Mouse (Mus musculus) liver, embryonic 15.5 days (tissue): Measurements from ENCODE around the gene P2ry14. TPM values are rescaled to one million over a fixed set of nuclear protein-coding genes. Genes with fewer than 3 reads are reported as not detected.
"Not testable (repeated sequence)": the region's sequence is repeated elsewhere in the genome, so short reads cannot be mapped to it uniquely, and the experiment has no call there.

Source experiments
- ATAC-seq: fragments of 200-750 bp; cut with Nextera tagmentation; 2 replicates; pipeline ENCODE4 v1.8.0; 2017; ENCODE audit warnings: moderate number of reproducible peaks, mild to moderate bottlenecking, moderate library complexity; ENCODE audit not compliant: insufficient read depth
- H3K27ac ChIP-seq: fragments of 300-500 bp; sonication (generic); replicated peaks from 2 replicates; pipeline ENCODE4 v1.5.1; 2015; ENCODE audit warnings: mild to moderate bottlenecking, inconsistent platforms
- H3K27me3 ChIP-seq: fragments of 300-500 bp; sonication (generic); 2 replicates; pipeline ENCODE4 v1.6.1; 2015; ENCODE audit warnings: mild to moderate bottlenecking, inconsistent platforms
- H3K36me3 ChIP-seq: fragments of 300-500 bp; sonication (generic); replicated peaks from 2 replicates; pipeline ENCODE4 v1.6.1; 2015; ENCODE audit warnings: moderate library complexity, mild to moderate bottlenecking, inconsistent platforms
- H3K4me1 ChIP-seq: fragments of 300-500 bp; sonication (generic); replicated peaks from 2 replicates; pipeline ENCODE4 v1.6.1; 2015; ENCODE audit warnings: inconsistent platforms
- H3K4me2 ChIP-seq: fragments of 300-500 bp; sonication (generic); 2 replicates; pipeline ENCODE4 v1.6.1; 2015; ENCODE audit warnings: moderate library complexity, mild to moderate bottlenecking, inconsistent platforms
- H3K4me3 ChIP-seq: fragments of 300-500 bp; sonication (generic); replicated peaks from 2 replicates; pipeline ENCODE4 v1.5.1; 2015; ENCODE audit warnings: mild to moderate bottlenecking, inconsistent platforms
- H3K9ac ChIP-seq: fragments of 300-500 bp; sonication (generic); 2 replicates; pipeline ENCODE4 v1.6.1; 2015; ENCODE audit warnings: moderate library complexity, mild to moderate bottlenecking, inconsistent platforms
- H3K9me3 ChIP-seq: fragments of 300-500 bp; sonication (generic); replicated peaks from 2 replicates; pipeline ENCODE4 v1.6.1; 2016; ENCODE audit warnings: inconsistent platforms
- WGBS: fragments of 180-500 bp; shearing (Covaris S2); methylation state at CpG from one replicate; pipeline ENCODE4 v1.1.7; 2015; ENCODE audit warnings: mixed read lengths; ENCODE audit not compliant: insufficient replicate concordance; 5-methylcytosine and 5-hydroxymethylcytosine counted together
- polyA plus RNA-seq: library from polyadenylated mRNA; unstranded; fragments of >200 nt; fragmentation: Nextera tagmentation; extraction: Ambion mirVana; gene quantifications from 2 replicates; pipeline ENCODE4 v1.2.1, GENCODE M21; 2015

Gene P2ry14
- polyA plus RNA-seq, 1 experiment from 2014 or later: 6.6 TPM

DNA sequence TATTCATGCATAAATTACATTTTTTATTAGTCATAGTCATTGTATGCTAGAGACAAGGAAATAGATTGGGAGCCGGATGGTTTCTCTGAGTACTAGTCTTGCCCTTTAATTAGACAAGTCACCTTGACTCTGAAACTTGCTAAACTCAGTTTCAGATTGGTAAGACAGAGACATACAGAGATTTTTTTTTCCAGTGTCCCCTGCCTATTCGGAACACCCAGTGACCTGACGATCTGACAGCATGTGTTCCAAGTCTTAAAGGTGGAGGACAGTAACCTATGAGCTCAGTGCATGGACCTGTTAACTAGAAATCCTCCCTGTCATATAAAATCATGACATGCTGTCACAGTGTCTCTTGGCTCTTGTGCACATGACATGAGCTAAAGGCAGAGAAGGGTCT lies 23.9 kb downstream of the P2ry14 start:
- no peaks in the 10 kb centered on the region for H3K36me3 ChIP-seq
- no peak for ATAC-seq
- H3K4me1 ChIP-seq: peaks cover 38% of the 10 kb centered on the region
- H3K27ac ChIP-seq: no peak overlapping the region
- no peaks in the 10 kb centered on the region for H3K9me3 ChIP-seq
- H3K9ac ChIP-seq: no peak overlapping the region
- 56% methylated on average over 3 of the region's 3 CpGs for WGBS
- no peak overlapping the region for H3K4me3 ChIP-seq
- no peaks in the 10 kb centered on the region for H3K27me3 ChIP-seq
- H3K4me2 ChIP-seq: peak overlapping the region; percentile 18; the same call in 1 of the 2 replicates

DNA sequence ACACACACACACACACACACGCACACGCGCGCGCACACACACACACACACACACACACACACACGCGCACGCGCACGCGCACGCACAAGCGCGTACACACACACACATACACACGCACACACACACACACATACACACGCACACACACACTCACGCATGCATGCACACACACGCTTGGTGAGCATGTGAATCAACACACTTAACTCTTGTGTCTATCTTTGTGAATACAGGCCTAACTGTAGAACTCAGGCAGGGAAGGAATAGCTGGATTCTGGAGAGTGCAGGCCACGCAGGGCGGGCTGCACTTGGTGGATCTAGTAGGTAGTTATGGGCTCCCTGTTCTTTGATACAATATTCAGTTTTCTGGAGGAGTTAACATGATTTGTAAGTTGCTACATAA lies 24.7 kb downstream of the P2ry14 start:
- ATAC-seq: no peak
- Histone ChIP-seq H3K9ac (no peak overlapping the region), H3K36me3 (no peaks in the 10 kb centered on the region), H3K4me1 (peaks cover 38% of the 10 kb centered on the region), H3K4me2 (peak overlapping the region; percentile 10; the same call in 1 of the 2 replicates), H3K4me3 (no peak overlapping the region), H3K9me3 (no peaks in the 10 kb centered on the region), H3K27ac (no peak overlapping the region), H3K27me3 (no peaks in the 10 kb centered on the region)
- 72% methylated on average over 20 of the region's 20 CpGs for WGBS

DNA sequence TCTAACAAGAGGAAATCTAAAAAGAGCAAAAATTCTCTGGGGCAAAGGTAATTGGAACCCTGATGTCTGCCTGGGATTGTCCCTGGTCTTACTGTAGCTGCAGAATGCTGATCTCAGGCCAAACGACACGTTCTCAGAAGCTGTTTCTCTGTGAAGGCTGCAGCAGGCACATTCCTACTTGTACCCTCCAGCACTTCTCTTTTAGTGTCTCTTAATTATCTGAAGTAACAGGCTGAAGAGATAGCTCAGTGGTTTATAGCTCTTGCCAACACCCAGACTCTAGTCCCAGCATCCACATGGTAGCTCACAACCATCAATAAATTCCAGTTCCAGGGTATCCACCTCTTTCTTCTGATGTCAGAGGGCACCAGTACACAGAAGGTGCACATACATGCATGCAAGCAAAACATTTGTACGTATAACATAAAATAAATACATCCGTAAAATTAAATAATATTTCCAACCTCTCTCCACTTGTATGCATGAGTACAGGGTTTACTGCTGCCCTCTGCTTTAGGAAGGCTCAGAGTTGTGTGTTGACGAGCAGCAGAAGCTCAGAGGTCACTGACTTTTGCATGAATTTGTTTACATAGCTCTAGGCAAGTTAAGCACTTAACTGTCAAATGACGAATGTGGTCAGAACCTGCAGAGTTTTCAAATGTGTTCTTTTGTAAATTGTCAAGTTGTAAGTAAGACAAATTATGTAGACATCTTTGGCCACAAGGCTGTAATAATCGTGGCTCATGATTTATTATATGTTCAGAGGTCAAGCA lies 27.4 kb downstream of the P2ry14 start:
- H3K4me2 ChIP-seq: no peak overlapping the region
- H3K4me1 ChIP-seq: peaks cover 40% of the 10 kb centered on the region
- H3K27me3 ChIP-seq: no peaks in the 10 kb centered on the region
- no peak overlapping the region for H3K9ac ChIP-seq
- peak overlapping the region; percentile 14; the same call in 1 of the 2 replicates for H3K27ac ChIP-seq
- no peak overlapping the region for H3K4me3 ChIP-seq
- no peaks in the 10 kb centered on the region for H3K9me3 ChIP-seq
- ATAC-seq: no peak
- 35% methylated on average over 7 of the region's 7 CpGs for WGBS
- H3K36me3 ChIP-seq: no peaks in the 10 kb centered on the region

DNA sequence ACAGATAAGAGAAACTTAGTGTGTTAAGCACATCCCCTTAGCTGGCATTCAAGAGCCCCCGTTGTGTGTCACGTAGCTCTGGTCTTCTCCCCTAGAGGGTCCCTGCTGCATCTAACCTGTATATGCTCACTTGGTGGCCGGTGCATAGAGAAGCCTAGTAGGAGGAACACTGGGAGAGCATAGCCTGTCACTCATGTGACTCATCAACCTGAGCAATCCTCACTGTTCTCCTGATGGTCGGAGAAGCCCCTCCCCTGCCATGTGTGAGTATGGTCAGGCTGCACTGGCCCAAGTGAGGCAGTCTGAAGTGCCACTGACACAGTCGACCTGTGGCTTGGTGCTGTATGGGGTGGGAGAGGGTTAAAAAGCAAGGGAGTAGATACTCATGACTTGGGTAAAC lies 28.4 kb downstream of the P2ry14 start:
- Histone ChIP-seq H3K36me3 (no peaks in the 10 kb centered on the region), H3K4me2 (no peak overlapping the region), H3K4me1 (peaks cover 36% of the 10 kb centered on the region), H3K9ac (no peak overlapping the region), H3K9me3 (no peaks in the 10 kb centered on the region), H3K4me3 (no peak overlapping the region), H3K27me3 (no peaks in the 10 kb centered on the region), H3K27ac (no peak overlapping the region)
- ATAC-seq: peak; percentile 16; the same call in 1 of the 2 replicates
- WGBS: 44% methylated on average over 5 of the region's 5 CpGs

DNA sequence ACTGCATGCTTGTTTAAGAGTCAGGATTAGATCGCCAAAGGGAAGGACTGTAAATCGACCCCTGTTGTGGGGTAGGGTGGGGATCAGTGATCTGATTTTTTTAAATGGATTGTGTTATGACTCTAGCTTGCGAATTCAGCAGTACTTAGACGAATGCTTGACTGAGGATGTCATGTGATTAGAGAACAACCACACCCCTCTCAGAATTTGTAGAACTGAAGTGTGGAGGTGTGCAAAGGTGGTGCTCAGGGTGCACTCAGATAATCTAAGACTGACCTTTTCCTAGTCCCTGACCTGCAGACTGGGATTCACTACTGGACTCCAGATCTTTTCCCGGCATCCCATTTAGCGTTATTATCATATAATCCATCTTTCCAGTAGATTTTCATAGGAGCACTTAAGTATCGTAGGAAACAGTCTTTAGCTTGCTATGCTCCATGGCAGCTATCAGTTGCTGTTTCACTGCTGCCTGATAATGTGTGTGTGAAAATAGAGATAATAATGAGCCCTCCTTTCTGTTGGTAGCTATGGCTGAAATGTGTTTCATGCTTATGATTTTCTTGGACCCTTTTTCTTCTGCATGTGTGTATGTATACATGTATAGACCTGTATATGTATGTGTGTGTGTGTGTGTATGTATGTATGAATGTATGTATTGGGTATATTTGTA lies 31.5 kb downstream of the P2ry14 start:
- Histone ChIP-seq H3K36me3 (no peaks in the 10 kb centered on the region), H3K4me3 (no peak overlapping the region), H3K9me3 (no peaks in the 10 kb centered on the region), H3K4me1 (peaks cover 35% of the 10 kb centered on the region), H3K4me2 (no peak overlapping the region), H3K27me3 (no peaks in the 10 kb centered on the region), H3K9ac (no peak overlapping the region), H3K27ac (no peak overlapping the region)
- 32% methylated on average over 7 of the region's 7 CpGs for WGBS
- ATAC-seq: no peak

DNA sequence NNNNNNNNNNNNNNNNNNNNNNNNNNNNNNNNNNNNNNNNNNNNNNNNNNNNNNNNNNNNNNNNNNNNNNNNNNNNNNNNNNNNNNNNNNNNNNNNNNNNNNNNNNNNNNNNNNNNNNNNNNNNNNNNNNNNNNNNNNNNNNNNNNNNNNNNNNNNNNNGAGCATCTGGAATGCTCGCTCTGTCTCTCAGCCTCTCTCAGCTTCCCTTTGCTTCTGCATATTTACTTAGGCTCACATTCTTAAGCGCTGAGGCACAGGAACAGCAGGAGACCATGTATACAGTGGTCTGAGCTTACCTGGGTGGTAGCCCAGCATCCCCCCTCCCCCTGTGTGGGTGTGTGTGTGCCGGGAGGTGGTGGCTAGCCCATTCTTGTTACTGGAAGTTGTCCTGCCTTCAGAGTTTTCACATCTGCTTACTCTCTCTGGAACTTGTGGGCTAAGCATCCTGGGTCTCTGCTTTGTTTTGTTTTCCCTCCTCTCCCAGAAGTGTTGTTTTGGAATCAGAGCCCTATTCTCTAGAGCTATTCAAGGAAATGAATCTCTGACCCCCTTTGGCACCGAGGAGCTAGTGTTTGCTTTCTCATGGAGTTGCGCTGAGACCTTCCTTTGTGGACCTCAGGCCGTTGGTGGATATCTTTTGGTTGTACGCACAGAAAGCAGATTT lies 32.2 kb downstream of the P2ry14 start:
- Histone ChIP-seq H3K4me1 (peaks cover 35% of the 10 kb centered on the region), H3K27me3 (no peaks in the 10 kb centered on the region), H3K9ac (no peak overlapping the region), H3K4me2 (no peak overlapping the region), H3K36me3 (no peaks in the 10 kb centered on the region), H3K27ac (no peak overlapping the region), H3K4me3 (no peak overlapping the region), H3K9me3 (no peaks in the 10 kb centered on the region)
- no peak for ATAC-seq
- 58% methylated on average over 7 of the region's 7 CpGs for WGBS

DNA sequence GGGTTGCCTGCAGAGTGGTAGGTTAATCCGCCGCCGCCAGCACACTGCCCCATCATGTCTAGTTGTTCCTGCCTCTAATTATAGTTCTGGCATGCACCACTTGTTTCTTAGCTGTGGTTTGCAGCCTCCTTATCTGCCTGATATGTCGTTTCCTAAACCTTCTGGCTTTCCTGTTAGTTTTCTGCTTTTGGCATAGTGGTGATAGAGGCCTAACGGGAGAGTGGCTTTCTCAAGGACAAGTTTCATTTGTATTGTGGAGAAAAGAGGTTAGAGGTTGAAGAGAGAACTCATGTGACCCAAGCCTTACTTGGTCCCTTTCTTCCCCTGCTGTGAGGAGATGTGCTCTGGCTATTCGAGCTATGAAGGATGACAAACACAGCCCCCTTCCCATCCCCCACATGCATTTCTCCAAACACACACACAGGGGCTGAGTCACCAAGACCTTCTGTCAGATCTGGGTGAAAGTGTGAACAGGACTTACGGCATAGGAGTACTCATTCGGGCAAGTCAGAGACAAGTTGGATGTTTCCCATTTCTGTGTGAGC lies 39.4 kb downstream of the P2ry14 start:
- Histone ChIP-seq H3K9ac (no peak overlapping the region), H3K27ac (0 out of 2 replicates have a peak overlapping the region, but pooled peaks have one; percentile 8), H3K27me3 (no peaks in the 10 kb centered on the region), H3K4me2 (no peak overlapping the region), H3K4me1 (peaks cover 9% of the 10 kb centered on the region), H3K9me3 (no peaks in the 10 kb centered on the region), H3K36me3 (no peaks in the 10 kb centered on the region), H3K4me3 (no peak overlapping the region)
- peak; percentile 61; the same call in 1 of the 2 replicates for ATAC-seq
- 14% methylated on average over 8 of the region's 8 CpGs for WGBS

DNA sequence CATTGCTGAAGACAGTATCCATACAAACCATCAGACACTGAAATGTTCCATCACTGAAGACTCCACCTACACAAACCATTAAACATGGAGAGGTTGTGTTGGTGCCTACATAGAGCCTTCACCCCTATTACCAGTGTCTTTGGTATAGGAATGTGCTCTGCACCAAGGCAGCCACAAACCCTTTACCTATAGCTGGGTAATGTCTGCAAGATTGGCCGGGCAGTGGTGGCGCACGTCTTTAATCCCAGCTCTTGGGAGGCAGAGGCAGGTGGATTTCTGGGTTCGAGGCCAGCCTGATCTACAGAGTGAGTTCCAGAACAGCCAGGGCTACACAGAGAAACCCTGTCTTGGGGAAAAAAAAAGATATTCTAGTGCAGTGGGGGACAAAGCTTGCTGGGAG lies 40.1 kb downstream of the P2ry14 start:
- not testable (repeated sequence) for H3K4me2 ChIP-seq, ATAC-seq, H3K9me3 ChIP-seq, H3K36me3 ChIP-seq, H3K27ac ChIP-seq, H3K27me3 ChIP-seq, H3K4me3 ChIP-seq, H3K4me1 ChIP-seq, H3K9ac ChIP-seq
- 70% methylated on average over 4 of the region's 4 CpGs for WGBS

DNA sequence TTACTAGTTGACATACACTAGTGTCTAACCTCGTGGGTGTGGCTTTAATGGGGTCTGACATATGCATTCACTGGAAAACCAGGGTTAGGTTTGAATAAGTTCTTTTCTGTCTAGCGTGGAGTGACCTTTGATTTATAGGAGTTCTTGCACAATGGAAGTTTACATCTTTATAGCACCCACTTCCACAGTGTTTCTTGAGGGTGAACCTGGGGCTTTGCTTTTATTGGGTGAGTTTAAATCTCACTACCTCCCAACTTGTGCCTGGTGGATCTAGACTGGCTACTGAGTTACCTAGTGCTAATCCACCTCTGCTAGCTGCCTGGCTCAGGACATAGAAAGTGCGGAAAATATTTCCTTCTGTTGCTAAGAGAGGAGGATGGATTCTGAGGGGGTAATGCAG lies 41.5 kb downstream of the P2ry14 start:
- Histone ChIP-seq H3K36me3 (no peaks in the 10 kb centered on the region), H3K4me2 (no peak overlapping the region), H3K9me3 (no peaks in the 10 kb centered on the region), H3K4me1 (peaks cover 9% of the 10 kb centered on the region), H3K27ac (no peak overlapping the region), H3K9ac (no peak overlapping the region), H3K4me3 (no peak overlapping the region), H3K27me3 (no peaks in the 10 kb centered on the region)
- ATAC-seq: no peak
- 54% methylated on average over 3 of the region's 3 CpGs for WGBS

DNA sequence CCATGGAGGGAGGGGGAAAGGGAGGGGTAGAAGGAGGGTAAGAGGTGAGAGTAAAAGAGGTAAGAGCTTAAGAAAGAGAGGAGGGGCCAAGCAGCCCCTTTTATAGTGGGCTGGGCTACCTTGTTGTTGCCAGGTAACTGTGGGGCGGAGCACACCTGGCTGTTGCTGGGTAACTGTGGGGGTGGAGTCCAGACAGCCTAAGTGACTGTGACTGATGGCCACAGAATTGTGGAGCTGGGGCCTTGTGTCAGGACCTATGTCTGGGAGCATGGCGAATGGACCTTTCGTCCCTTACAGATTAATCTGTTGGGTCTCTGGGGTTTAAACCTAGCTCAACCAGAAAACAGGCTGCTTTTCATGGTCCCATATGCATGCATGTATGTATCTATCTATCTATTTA lies 43.6 kb downstream of the P2ry14 start:
- not testable (repeated sequence) for H3K4me2 ChIP-seq, H3K9ac ChIP-seq, H3K36me3 ChIP-seq, H3K27me3 ChIP-seq, H3K4me3 ChIP-seq, H3K27ac ChIP-seq, H3K4me1 ChIP-seq, H3K9me3 ChIP-seq, ATAC-seq
- WGBS: 69% methylated on average over 3 of the region's 3 CpGs

DNA sequence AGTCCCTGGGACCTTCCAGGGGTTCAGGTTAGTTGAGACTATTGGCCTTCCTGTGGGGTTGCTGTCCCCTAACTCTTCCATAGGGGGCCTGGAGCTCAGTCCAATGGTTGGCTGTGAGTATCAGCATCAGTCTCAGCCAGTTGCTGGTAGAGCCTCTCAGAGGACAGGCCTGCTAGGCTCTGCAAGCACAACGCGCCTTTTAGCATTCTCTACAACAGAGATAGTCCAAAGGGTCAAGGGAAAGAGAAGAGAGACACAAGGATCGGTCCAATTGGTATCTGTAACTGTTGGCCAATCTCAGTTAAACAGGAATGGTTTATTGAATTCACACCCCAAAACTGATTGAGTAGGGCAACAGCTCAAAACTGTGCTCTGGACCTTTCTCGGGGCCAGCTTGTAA lies 46.0 kb downstream of the P2ry14 start:
- Histone ChIP-seq H3K4me3 (no peak overlapping the region), H3K27ac (no peak overlapping the region), H3K9me3 (no peaks in the 10 kb centered on the region), H3K4me2 (no peak overlapping the region), H3K27me3 (no peaks in the 10 kb centered on the region), H3K36me3 (no peaks in the 10 kb centered on the region), H3K4me1 (peaks cover 6% of the 10 kb centered on the region; the same call in 1 of the 2 replicates), H3K9ac (no peak overlapping the region)
- ATAC-seq: no peak
- WGBS: 84% methylated on average over 4 of the region's 4 CpGs
